Mouse (Mus musculus): Measurements from ENCODE around the gene Dtx2. TPM values are rescaled to one million over a fixed set of nuclear protein-coding genes. Genes with fewer than 3 reads are reported as not detected.
"Not testable (repeated sequence)": the region's sequence is repeated elsewhere in the genome, so short reads cannot be mapped to it uniquely, and the experiment has no call there.

The Dtx2 gene
- polyA plus RNA-seq, 1 experiment from 2014 or later, result 27.6 TPM

- 2% methylated on average over 10 of the region's 10 CpGs for WGBS
- Histone ChIP-seq H3K4me1 (replicated peaks; ENCODE audit: control insufficient read depth, insufficient read depth, low read length) (no peaks in the 10 kb centered on the region; the same call in 1 of the 2 replicates), H3K9me3 (ENCODE audit: control insufficient read depth, low read length) (0 out of 2 replicates have a peak, but pooled peaks cover 4% of the 10 kb centered on the region)
These were observed 51.4 kb downstream of the Dtx2 start for GRCm38 (mm10) chr5:136045987-136046386.

GRCm38 (mm10) chr5:136048541-136048940 lies 53.9 kb downstream of the Dtx2 start:
- not testable (repeated sequence) for H3K27me3 ChIP-seq (ENCODE audit: control insufficient read depth, insufficient read depth, low read depth, low read length); H3K36me3 ChIP-seq (ENCODE audit: control insufficient read depth, insufficient read depth, low read length); H3K27ac ChIP-seq (ENCODE audit: low read length); H3K4me2 ChIP-seq (ENCODE audit: low read depth, low read length); H3K9me3 ChIP-seq (ENCODE audit: control insufficient read depth, low read length); ATAC-seq (ENCODE audit: low read depth); H3K9ac ChIP-seq (ENCODE audit: low read length); H3K4me3 ChIP-seq (ENCODE audit: low read length)
- H3K4me1 ChIP-seq (replicated peaks; ENCODE audit: control insufficient read depth, insufficient read depth, low read length), result peaks cover 13% of the 10 kb centered on the region

More at GRCm38 (mm10) chr5:136045987-136046386, 51.4 kb downstream of the Dtx2 start:
- Histone ChIP-seq H3K27ac (ENCODE audit: low read length) (no peak overlapping the region), H3K36me3 (ENCODE audit: control insufficient read depth, insufficient read depth, low read length) (no peaks in the 10 kb centered on the region), H3K4me2 (ENCODE audit: low read depth, low read length) (no peak overlapping the region), H3K27me3 (ENCODE audit: control insufficient read depth, insufficient read depth, low read depth, low read length) (no peaks in the 10 kb centered on the region), H3K9ac (ENCODE audit: low read length) (no peak overlapping the region), H3K4me3 (ENCODE audit: low read length) (no peak overlapping the region)
- peak; percentile 22; the same call in 1 of the 2 replicates for ATAC-seq (ENCODE audit: low read depth)

GRCm38 (mm10) chr5:136049926-136050325 lies 55.3 kb downstream of the Dtx2 start:
- 45% methylated on average over 6 of the region's 6 CpGs for WGBS
- H3K27ac ChIP-seq (ENCODE audit: low read length), result no peak overlapping the region

GRCm38 (mm10) chr5:136051231-136052085 lies 56.9 kb downstream of the Dtx2 start:
- no peak overlapping the region; the same call in 1 of the 2 replicates for H3K9ac ChIP-seq (ENCODE audit: low read length)
- H3K27ac ChIP-seq (ENCODE audit: low read length), result peak overlapping the region; percentile 84
- 7% methylated on average over 10 of the region's 10 CpGs for WGBS
- peak; percentile 93 for ATAC-seq (ENCODE audit: low read depth)
- no peaks in the 10 kb centered on the region for H3K36me3 ChIP-seq (ENCODE audit: control insufficient read depth, insufficient read depth, low read length)
- no peak overlapping the region for H3K4me3 ChIP-seq (ENCODE audit: low read length)
- H3K9me3 ChIP-seq (ENCODE audit: control insufficient read depth, low read length), result 0 out of 2 replicates have a peak, but pooled peaks cover 4% of the 10 kb centered on the region
- H3K27me3 ChIP-seq (ENCODE audit: control insufficient read depth, insufficient read depth, low read depth, low read length), result no peaks in the 10 kb centered on the region
- peaks cover 13% of the 10 kb centered on the region for H3K4me1 ChIP-seq (replicated peaks; ENCODE audit: control insufficient read depth, insufficient read depth, low read length)
- H3K4me2 ChIP-seq (ENCODE audit: low read depth, low read length), result peak overlapping the region; percentile 6; the same call in 1 of the 2 replicates

More at GRCm38 (mm10) chr5:136049926-136050325, 55.3 kb downstream of the Dtx2 start:
- ATAC-seq (ENCODE audit: low read depth), result no peak
- no peak overlapping the region for H3K9ac ChIP-seq (ENCODE audit: low read length)
- H3K9me3 ChIP-seq (ENCODE audit: control insufficient read depth, low read length), result 0 out of 2 replicates have a peak, but pooled peaks cover 4% of the 10 kb centered on the region
- no peak overlapping the region for H3K4me2 ChIP-seq (ENCODE audit: low read depth, low read length)
- peaks cover 13% of the 10 kb centered on the region for H3K4me1 ChIP-seq (replicated peaks; ENCODE audit: control insufficient read depth, insufficient read depth, low read length)
- H3K4me3 ChIP-seq (ENCODE audit: low read length), result no peak overlapping the region
- H3K36me3 ChIP-seq (ENCODE audit: control insufficient read depth, insufficient read depth, low read length), result no peaks in the 10 kb centered on the region
- H3K27me3 ChIP-seq (ENCODE audit: control insufficient read depth, insufficient read depth, low read depth, low read length), result no peaks in the 10 kb centered on the region

GRCm38 (mm10) chr5:136052861-136053655 lies 58.5 kb downstream of the Dtx2 start:
- Histone ChIP-seq H3K9me3 (ENCODE audit: control insufficient read depth, low read length) (0 out of 2 replicates have a peak, but pooled peaks cover 4% of the 10 kb centered on the region), H3K4me1 (replicated peaks; ENCODE audit: control insufficient read depth, insufficient read depth, low read length) (peaks cover 16% of the 10 kb centered on the region), H3K4me2 (ENCODE audit: low read depth, low read length) (no peak overlapping the region), H3K36me3 (ENCODE audit: control insufficient read depth, insufficient read depth, low read length) (no peaks in the 10 kb centered on the region), H3K27ac (ENCODE audit: low read length) (peak overlapping the region; percentile 65), H3K9ac (ENCODE audit: low read length) (no peak overlapping the region), H3K27me3 (ENCODE audit: control insufficient read depth, insufficient read depth, low read depth, low read length) (no peaks in the 10 kb centered on the region), H3K4me3 (ENCODE audit: low read length) (no peak overlapping the region)
- 63% methylated on average over 8 of the region's 8 CpGs for WGBS
- ATAC-seq (ENCODE audit: low read depth), result peak; percentile 32; the same call in 1 of the 2 replicates

- no peaks in the 10 kb centered on the region for H3K36me3 ChIP-seq (ENCODE audit: control insufficient read depth, insufficient read depth, low read length)
- ATAC-seq (ENCODE audit: low read depth), result no peak
- H3K4me3 ChIP-seq (ENCODE audit: low read length), result no peak within 1 kb of the TSS
- H3K9ac ChIP-seq (ENCODE audit: low read length), result no peak within 1 kb of the TSS
- 85% methylated on average over 11 of the region's 11 CpGs for WGBS
- peaks cover 16% of the 10 kb centered on the region for H3K4me1 ChIP-seq (replicated peaks; ENCODE audit: control insufficient read depth, insufficient read depth, low read length)
- no peaks in the 10 kb centered on the region for H3K9me3 ChIP-seq (ENCODE audit: control insufficient read depth, low read length)
- H3K27me3 ChIP-seq (ENCODE audit: control insufficient read depth, insufficient read depth, low read depth, low read length), result no peaks in the 10 kb centered on the region; the same call in 1 of the 2 replicates
- no peak within 1 kb of the TSS for H3K4me2 ChIP-seq (ENCODE audit: low read depth, low read length)
- peak within 1 kb of the TSS; percentile 65 for H3K27ac ChIP-seq (ENCODE audit: low read length)
These were observed 59.9 kb downstream of the Dtx2 start, which contains the start of gene Upk3bl for GRCm38 (mm10) chr5:136054301-136055077. Gene Upk3bl, plus strand, starts transcription at chr5:136054492.

GRCm38 (mm10) chr5:136056062-136056461 lies 61.5 kb downstream of the Dtx2 start:
- Histone ChIP-seq H3K4me2 (ENCODE audit: low read depth, low read length) (no peak overlapping the region), H3K36me3 (ENCODE audit: control insufficient read depth, insufficient read depth, low read length) (no peaks in the 10 kb centered on the region), H3K27me3 (ENCODE audit: control insufficient read depth, insufficient read depth, low read depth, low read length) (no peaks in the 10 kb centered on the region; the same call in none of the 2 replicates), H3K9ac (ENCODE audit: low read length) (no peak overlapping the region), H3K4me1 (replicated peaks; ENCODE audit: control insufficient read depth, insufficient read depth, low read length) (peaks cover 16% of the 10 kb centered on the region), H3K4me3 (ENCODE audit: low read length) (no peak overlapping the region), H3K27ac (ENCODE audit: low read length) (no peak overlapping the region), H3K9me3 (ENCODE audit: control insufficient read depth, low read length) (no peaks in the 10 kb centered on the region)
- no peak for ATAC-seq (ENCODE audit: low read depth)
- 35% methylated on average over 4 of the region's 4 CpGs for WGBS

GRCm38 (mm10) chr5:136057085-136057484 lies 62.5 kb downstream of the Dtx2 start:
- no peak overlapping the region for H3K4me3 ChIP-seq (ENCODE audit: low read length)
- H3K4me2 ChIP-seq (ENCODE audit: low read depth, low read length), result no peak overlapping the region
- ATAC-seq (ENCODE audit: low read depth), result 0 out of 2 replicates have a peak, but pooled peaks have one; percentile 24

More at GRCm38 (mm10) chr5:136057085-136057484, 62.5 kb downstream of the Dtx2 start:
- no peak overlapping the region for H3K27ac ChIP-seq (ENCODE audit: low read length)
- H3K36me3 ChIP-seq (ENCODE audit: control insufficient read depth, insufficient read depth, low read length), result no peaks in the 10 kb centered on the region
- peaks cover 5% of the 10 kb centered on the region for H3K4me1 ChIP-seq (replicated peaks; ENCODE audit: control insufficient read depth, insufficient read depth, low read length)
- no peaks in the 10 kb centered on the region for H3K9me3 ChIP-seq (ENCODE audit: control insufficient read depth, low read length)
- H3K27me3 ChIP-seq (ENCODE audit: control insufficient read depth, insufficient read depth, low read depth, low read length), result no peaks in the 10 kb centered on the region; the same call in none of the 2 replicates
- 11% methylated on average over 8 of the region's 8 CpGs for WGBS
- no peak overlapping the region for H3K9ac ChIP-seq (ENCODE audit: low read length)
